Mouse (Mus musculus) regulatory T cell (primary cell): ENCODE results near the gene Khk.

Experiments
- in situ Hi-C: fragments of 300-600 bp; cut with MboI, MseI; formaldehyde crosslinking; loops from one replicate; pipeline ENCODE4 v1.15.1; 2025; ENCODE audit warnings: high pct_unique_total_duplicates

Gene Khk

DNA sequence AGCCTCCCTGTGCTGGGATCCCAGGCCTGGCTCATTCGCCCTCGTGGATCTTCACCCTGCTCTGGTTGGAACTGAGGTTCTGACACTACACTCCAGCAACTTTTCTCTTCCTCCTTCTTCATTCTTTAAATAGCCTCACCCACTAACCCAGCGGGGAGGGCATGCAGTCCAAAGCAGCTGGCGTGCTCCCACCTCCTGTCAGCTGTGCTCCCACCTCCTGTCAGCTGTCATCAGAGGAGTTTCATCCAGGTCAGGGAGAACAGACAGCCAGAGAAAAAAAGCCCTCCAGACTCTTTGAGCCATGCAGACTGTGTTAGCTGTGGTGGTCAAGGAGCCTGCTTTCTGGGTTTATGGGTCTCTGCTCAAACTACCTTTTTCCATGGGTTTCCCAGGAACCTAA lies 10.1 kb downstream of the Khk start:
- in situ Hi-C loops, result loop anchor here (5.0 kb wide), 1 partner anchor 61 kb away; no protein-coding TSS in a partner anchor

DNA sequence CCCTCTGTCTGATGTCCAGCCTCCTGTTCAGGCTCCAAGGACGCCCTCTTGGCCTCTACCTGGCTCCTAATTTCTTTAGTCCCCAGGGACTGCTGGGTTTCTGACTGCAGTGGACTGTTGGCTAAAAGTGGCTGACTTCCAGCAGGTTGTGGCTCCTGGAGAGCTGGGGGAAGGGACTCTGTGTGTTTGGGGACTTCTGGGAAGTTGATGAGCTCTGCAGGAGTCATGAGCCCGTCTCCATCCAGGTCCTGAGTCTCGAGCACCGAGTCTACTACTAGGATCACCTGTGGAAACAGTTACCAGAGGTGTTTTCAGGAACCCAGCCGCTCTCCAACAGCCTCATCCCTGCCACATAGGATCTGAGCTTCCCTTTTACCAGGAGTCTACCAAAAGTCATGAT lies 12.5 kb downstream of the Khk start:
- in situ Hi-C loops, result loop anchor here (5.0 kb wide), 1 partner anchor 59 kb away; no protein-coding TSS in a partner anchor

DNA sequence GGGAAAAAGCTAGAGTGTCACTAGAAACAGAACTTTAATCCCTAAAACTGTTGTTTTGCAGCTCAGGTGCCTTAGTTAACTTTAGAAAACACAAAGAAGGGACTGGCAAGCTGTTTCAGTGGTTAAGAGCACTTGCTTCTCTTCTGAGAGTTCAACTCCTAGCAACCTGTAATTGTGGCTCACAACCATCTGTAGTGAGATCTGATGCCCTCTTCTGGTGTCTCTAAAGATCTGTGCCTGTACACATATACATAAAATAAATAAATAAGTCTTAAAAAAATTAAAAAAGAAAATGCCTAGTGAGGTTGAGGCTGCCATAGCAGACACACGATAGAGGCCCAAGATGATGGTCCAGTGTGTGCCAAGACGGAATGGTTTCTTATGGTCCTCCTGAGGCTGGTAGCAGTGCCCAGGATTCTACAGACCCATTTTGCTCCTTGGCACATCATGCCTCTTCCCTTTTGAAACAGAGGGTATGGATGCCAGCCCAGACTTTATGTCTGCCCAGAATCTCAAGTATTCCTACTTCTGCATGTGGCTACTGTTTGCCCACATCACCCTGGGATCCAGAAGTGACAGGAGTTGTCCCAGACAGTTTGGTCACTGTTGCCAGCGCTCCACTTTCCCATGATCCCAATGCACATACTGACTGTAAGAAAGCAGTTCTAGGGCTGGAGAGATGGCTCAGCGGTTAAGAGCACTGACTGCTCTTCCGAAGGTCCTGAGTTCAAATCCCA lies 13.7 kb downstream of the Khk start:
- in situ Hi-C loops, result loop anchor here (5.0 kb wide), 1 partner anchor 57 kb away; no protein-coding TSS in a partner anchor

- in situ Hi-C loops, result no loop called here
Measured at GRCm38 (mm10) chr5:30943004-30943403, 21.8 kb downstream of the Khk start.

GRCm38 (mm10) chr5:30944344-30944743 lies 23.1 kb downstream of the Khk start:
- in situ Hi-C loops, result no loop called here

- in situ Hi-C loops, result no loop called here
Measured at GRCm38 (mm10) chr5:30944956-30945781, 23.9 kb downstream of the Khk start, which contains the start of gene Cgref1. Gene Cgref1 (minus strand): TSS chr5:30945591.

- in situ Hi-C loops, result no loop called here
Measured at GRCm38 (mm10) chr5:30948620-30949019, 27.4 kb downstream of the Khk start.

- in situ Hi-C loops, result no loop called here
Measured at GRCm38 (mm10) chr5:30949654-30950326, 28.6 kb downstream of the Khk start.

- in situ Hi-C loops, result no loop called here
Measured at GRCm38 (mm10) chr5:30950451-30950850, 29.2 kb downstream of the Khk start.

DNA sequence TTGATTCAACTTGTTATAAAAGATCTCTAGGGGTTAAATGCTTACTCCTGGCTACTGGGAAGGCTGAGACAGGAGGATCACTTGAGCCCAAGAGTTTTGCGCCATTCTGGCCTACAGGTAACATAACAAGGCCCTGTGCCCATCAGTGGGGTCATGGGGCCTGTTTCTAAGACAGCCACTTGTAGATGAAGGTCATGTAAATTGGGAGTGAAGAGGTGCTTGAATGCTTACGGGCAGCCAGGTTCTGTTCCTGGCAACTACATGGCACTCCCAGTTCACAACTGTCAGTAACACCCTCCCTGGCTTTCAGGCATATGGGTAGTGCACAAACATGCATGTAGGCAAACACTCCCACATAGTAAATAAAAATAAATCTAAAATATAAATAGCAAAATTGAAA lies 29.7 kb downstream of the Khk start:
- in situ Hi-C loops, result no loop called here

GRCm38 (mm10) chr5:30951706-30952105 lies 30.5 kb downstream of the Khk start:
- in situ Hi-C loops, result no loop called here

- in situ Hi-C loops, result no loop called here
Measured at GRCm38 (mm10) chr5:30952551-30952950, 31.3 kb downstream of the Khk start.

GRCm38 (mm10) chr5:30954065-30954464 lies 32.8 kb downstream of the Khk start:
- in situ Hi-C loops, result no loop called here

DNA sequence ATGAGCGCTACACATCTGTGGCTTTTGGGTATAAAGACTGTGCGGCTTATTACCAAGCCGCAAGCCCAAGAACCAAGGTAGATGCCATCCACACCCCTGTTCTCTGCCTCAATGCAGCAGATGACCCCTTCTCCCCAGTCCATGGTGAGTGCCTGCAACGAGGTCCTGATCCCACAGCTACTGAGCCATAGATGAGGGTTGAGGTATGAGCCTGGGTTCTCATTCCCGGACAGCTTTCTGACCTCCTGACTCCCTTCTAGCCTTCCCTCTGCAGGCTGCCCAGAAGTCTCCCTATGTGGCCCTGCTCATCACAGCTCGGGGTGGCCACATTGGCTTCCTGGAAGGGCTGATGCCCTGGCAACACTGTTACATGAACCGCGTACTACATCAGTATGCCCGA lies 33.3 kb downstream of the Khk start:
- in situ Hi-C loops, result no loop called here

- in situ Hi-C loops, result no loop called here
Measured at GRCm38 (mm10) chr5:30955751-30956150, 34.5 kb downstream of the Khk start.

- in situ Hi-C loops, result no loop called here
Measured at GRCm38 (mm10) chr5:30957891-30958290, 36.7 kb downstream of the Khk start.

DNA sequence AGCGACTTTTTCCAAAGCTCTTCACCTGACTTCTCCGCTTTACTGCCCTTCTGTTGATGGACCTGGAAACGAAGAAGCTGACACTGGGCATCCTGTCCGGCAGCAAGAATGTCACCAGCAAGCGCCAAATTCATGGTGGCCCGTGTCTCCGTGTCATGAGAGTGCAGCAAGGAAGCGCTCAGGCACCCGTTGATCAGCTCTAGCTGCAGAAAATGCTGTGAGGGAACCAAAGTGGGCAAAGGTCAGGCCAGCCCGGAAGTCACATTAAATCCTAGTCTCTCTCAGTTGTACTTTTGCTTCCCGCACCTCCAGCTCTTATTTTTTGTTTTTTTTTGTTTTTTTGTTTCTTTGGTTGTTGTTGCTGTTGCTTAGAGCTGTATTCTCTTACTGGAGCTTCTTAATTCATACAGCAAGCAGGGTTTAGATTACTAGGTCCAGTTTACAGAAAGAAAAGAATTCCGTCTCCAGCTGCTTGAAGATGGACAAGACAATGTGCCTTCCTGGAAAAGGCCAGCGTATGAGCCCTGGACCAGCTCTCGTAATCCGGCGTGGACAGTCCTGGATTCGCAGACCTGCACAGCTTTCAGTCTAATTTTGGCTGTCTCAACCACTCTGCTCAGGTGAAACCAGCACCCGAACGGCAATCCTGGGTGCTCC lies 38.1 kb downstream of the Khk start:
- in situ Hi-C loops, result no loop called here

DNA sequence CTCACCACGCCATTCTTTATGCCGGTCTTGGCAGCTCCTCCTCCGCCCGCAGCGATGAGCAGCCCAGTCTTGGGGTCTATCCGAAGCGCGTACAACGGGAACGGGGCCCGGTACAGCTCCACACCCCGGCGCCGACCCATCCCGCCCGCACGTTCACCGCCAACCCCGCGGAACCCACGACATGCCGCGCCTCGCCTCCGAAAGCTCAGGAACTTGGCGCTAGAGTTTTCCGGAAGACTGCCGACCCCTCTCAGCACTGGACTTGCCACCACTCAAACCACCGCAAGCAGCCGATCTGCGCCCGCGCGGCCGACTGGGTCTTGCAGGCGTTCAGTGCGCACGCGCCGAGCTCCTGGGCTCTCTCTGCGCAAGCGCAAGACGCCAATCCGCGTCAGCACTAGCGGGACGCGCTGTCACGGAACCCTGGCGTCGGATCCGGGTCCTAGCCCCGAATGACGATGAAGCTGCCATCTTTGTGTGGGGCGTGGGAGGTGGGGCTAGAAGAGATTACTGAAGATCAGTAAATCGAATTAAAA lies 38.8 kb downstream of the Khk start, which contains the start of gene Preb:
TSS of gene Preb (minus strand) at position 396 of the 536 bp plus-strand sequence.
- in situ Hi-C loops, result no loop called here

DNA sequence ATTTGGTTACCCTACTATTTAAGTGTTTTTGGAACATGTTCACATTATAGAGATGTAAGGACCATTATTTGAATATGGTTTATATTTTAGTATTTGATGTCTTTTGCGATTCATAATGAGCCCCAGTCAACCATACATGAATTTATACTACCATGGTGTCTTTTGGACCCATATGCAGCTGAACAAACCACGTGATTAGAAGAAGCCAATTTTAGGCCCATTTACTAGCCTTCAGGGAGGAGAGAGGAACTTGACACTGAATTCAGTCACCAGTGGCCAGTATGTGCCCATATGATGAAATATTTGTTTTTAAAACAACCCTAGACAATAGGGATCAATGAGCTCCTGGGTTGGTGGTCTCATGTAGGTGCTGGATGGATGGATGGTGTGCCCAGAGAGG lies 39.6 kb downstream of the Khk start:
- in situ Hi-C loops, result no loop called here

DNA sequence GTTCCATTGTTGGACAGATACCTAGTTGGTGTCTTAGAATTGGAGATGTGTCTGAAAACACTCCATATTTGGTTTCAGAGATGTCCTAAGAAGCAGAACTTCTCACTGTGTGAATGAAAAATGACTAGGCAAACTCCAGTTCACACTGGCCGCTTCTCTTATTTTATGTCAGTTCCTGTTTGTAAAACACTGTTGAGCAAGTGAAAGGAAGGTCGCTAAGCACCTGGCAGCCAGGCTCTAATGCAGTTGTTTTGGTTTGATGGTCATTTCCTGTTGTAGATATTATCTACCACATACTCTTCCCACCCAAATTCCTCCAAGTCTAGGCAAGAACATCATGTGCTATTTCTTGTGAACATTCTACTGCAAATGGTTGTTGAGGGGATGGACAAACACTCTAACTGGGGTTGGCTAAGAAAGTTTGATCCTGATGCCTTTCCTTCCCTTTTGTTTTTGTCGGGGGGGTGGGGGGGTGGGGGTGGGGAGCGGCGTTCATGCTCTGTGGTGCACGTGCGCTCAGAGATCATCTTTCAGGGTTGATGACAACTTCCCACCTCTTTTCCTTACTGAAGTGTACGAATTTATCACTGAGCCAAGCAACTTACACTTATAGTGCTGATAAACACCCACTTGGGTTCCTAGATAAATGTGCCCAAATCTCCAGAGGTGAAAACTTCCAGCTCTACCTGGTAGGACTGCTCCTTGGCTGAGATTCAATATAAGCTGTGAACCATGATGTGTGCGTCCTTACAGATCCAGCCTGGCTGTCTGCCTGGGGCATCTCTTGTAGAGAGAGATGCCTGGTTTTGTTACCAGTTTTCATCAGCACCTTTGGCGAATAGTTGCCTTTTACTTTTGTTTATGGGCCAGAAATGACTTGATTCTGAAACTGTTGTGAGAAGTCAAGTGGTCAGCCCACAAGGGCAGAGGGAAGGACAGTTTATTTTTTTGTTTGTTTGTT lies 40.6 kb downstream of the Khk start:
- in situ Hi-C loops, result no loop called here
